Mouse (Mus musculus) hindbrain, embryonic 13.5 days (tissue): ENCODE results near the gene Col11a2. TPM values are rescaled to one million over a fixed set of nuclear protein-coding genes. Genes with fewer than 3 reads are reported as not detected.

Source experiments
- ATAC-seq: fragments of 200-750 bp; cut with Nextera tagmentation; 2 replicates; pipeline ENCODE4 v1.8.0; 2017; ENCODE audit warnings: moderate TSS enrichment; ENCODE audit not compliant: low FRiP score
- H3K27ac ChIP-seq: fragments of 300-500 bp; sonication (generic); 2 replicates; pipeline ENCODE4 v1.5.1; 2015; ENCODE audit warnings: inconsistent platforms, mild to moderate bottlenecking, moderate library complexity
- H3K27me3 ChIP-seq: fragments of 300-500 bp; sonication (generic); 2 replicates; pipeline ENCODE4 v1.6.1; 2015; ENCODE audit warnings: mild to moderate bottlenecking, inconsistent platforms
- H3K36me3 ChIP-seq: fragments of 300-500 bp; sonication (generic); 2 replicates; pipeline ENCODE4 v1.6.1; 2015; ENCODE audit warnings: mild to moderate bottlenecking, inconsistent platforms
- H3K4me1 ChIP-seq: fragments of 300-500 bp; sonication (generic); replicated peaks from 2 replicates; pipeline ENCODE4 v1.6.1; 2015; ENCODE audit warnings: inconsistent platforms
- H3K4me2 ChIP-seq: fragments of 300-500 bp; sonication (generic); 2 replicates; pipeline ENCODE4 v1.6.1; 2015; ENCODE audit warnings: inconsistent platforms, mild to moderate bottlenecking, moderate library complexity
- H3K4me3 ChIP-seq: fragments of 300-500 bp; sonication (generic); 2 replicates; pipeline ENCODE4 v1.5.1; 2015; ENCODE audit warnings: mild to moderate bottlenecking, inconsistent platforms
- H3K9ac ChIP-seq: fragments of 300-500 bp; sonication (generic); 2 replicates; pipeline ENCODE4 v1.6.1; 2015; ENCODE audit warnings: mild to moderate bottlenecking, inconsistent platforms
- H3K9me3 ChIP-seq: fragments of 300-500 bp; sonication (generic); 2 replicates; pipeline ENCODE4 v1.6.1; 2016; ENCODE audit warnings: inconsistent platforms
- WGBS: fragments of 180-500 bp; shearing (Covaris S2); methylation state at CpG from one replicate; pipeline ENCODE4 v1.1.7; 2015; 5-methylcytosine and 5-hydroxymethylcytosine counted together
- polyA plus RNA-seq: library from polyadenylated mRNA; unstranded; fragments of >200 nt; fragmentation: Nextera tagmentation; extraction: Ambion mirVana; gene quantifications from 2 replicates; pipeline ENCODE4 v1.2.1, GENCODE M21; 2015

The Col11a2 gene
- polyA plus RNA-seq, 1 experiment from 2014 or later, result 3.2 TPM

- H3K27ac ChIP-seq, result no peak overlapping the region
- H3K27me3 ChIP-seq, result peaks cover 12% of the 10 kb centered on the region; the same call in 1 of the 2 replicates
- no peak for ATAC-seq
- 83% methylated on average over 10 of the region's 10 CpGs for WGBS
- H3K9ac ChIP-seq, result no peak overlapping the region
- no peak overlapping the region for H3K4me2 ChIP-seq
- H3K4me3 ChIP-seq, result no peak overlapping the region
- H3K4me1 ChIP-seq, result peaks cover 57% of the 10 kb centered on the region
- peaks cover 43% of the 10 kb centered on the region for H3K36me3 ChIP-seq
- H3K9me3 ChIP-seq, result no peaks in the 10 kb centered on the region
These were observed 2.6 kb upstream of the Col11a2 start for GRCm38 (mm10) chr17:34036647-34037046.

- H3K4me1 ChIP-seq, result peaks cover 62% of the 10 kb centered on the region
- H3K9ac ChIP-seq, result no peak overlapping the region
- H3K9me3 ChIP-seq, result no peaks in the 10 kb centered on the region
- peaks cover 12% of the 10 kb centered on the region; the same call in 1 of the 2 replicates for H3K27me3 ChIP-seq
- no peak overlapping the region for H3K4me3 ChIP-seq
- 91% methylated on average over 7 of the region's 7 CpGs for WGBS
- no peak overlapping the region for H3K27ac ChIP-seq
- ATAC-seq, result no peak
- peaks cover 43% of the 10 kb centered on the region for H3K36me3 ChIP-seq
- H3K4me2 ChIP-seq, result no peak overlapping the region
These were observed 2.0 kb upstream of the Col11a2 start for GRCm38 (mm10) chr17:34037241-34037640.

- peak overlapping the region; percentile 54 for H3K4me2 ChIP-seq
- no peaks in the 10 kb centered on the region for H3K9me3 ChIP-seq
- peaks cover 12% of the 10 kb centered on the region; the same call in 1 of the 2 replicates for H3K27me3 ChIP-seq
- H3K36me3 ChIP-seq, result peaks cover 43% of the 10 kb centered on the region
- 11% methylated on average over 20 of the region's 21 CpGs for WGBS
- 0 out of 2 replicates have a peak overlapping the region, but pooled peaks have one; percentile 1 for H3K27ac ChIP-seq
- peak overlapping the region; percentile 29 for H3K4me3 ChIP-seq
- H3K9ac ChIP-seq, result peak overlapping the region; percentile 68
- peaks cover 50% of the 10 kb centered on the region for H3K4me1 ChIP-seq
- peak; percentile 22; the same call in 1 of the 2 replicates for ATAC-seq
These were observed 797 bp upstream of the Col11a2 start for GRCm38 (mm10) chr17:34038440-34038839.

- Histone ChIP-seq H3K27ac (no peak overlapping the region), H3K36me3 (peaks cover 34% of the 10 kb centered on the region), H3K4me2 (peak overlapping the region; percentile 54), H3K27me3 (peaks cover 12% of the 10 kb centered on the region; the same call in 1 of the 2 replicates), H3K9ac (peak overlapping the region; percentile 68), H3K9me3 (no peaks in the 10 kb centered on the region), H3K4me1 (peaks cover 44% of the 10 kb centered on the region), H3K4me3 (peak overlapping the region; percentile 29)
- WGBS, result 24% methylated on average over 16 of the region's 17 CpGs
- no peak; the same call in 1 of the 2 replicates for ATAC-seq
These were observed 569 bp downstream of the Col11a2 start for GRCm38 (mm10) chr17:34039562-34040450.

- no peak overlapping the region for H3K27ac ChIP-seq
- no peak for ATAC-seq
- peaks cover 12% of the 10 kb centered on the region; the same call in 1 of the 2 replicates for H3K9me3 ChIP-seq
- no peak overlapping the region for H3K9ac ChIP-seq
- no peak overlapping the region for H3K4me2 ChIP-seq
- peaks cover 12% of the 10 kb centered on the region for H3K4me1 ChIP-seq
- no peak overlapping the region for H3K4me3 ChIP-seq
- H3K27me3 ChIP-seq, result 0 out of 2 replicates have a peak, but pooled peaks cover 4% of the 10 kb centered on the region
- H3K36me3 ChIP-seq, result peaks cover 14% of the 10 kb centered on the region
- whole genome bisulfite sequencing, result 84% methylated on average over 14 of the region's 14 CpGs
These were observed 6.7 kb downstream of the Col11a2 start for GRCm38 (mm10) chr17:34045941-34046340.

GRCm38 (mm10) chr17:34047404-34048050 lies 8.3 kb downstream of the Col11a2 start:
- WGBS, result 94% methylated on average over 5 of the region's 5 CpGs
- no peak for ATAC-seq

GRCm38 (mm10) chr17:34057224-34057623 lies 18.0 kb downstream of the Col11a2 start:
- Histone ChIP-seq H3K9me3 (no peaks in the 10 kb centered on the region), H3K36me3 (peaks cover 39% of the 10 kb centered on the region), H3K4me3 (no peak overlapping the region), H3K27ac (no peak overlapping the region), H3K4me2 (no peak overlapping the region), H3K9ac (no peak overlapping the region), H3K4me1 (no peaks in the 10 kb centered on the region), H3K27me3 (no peaks in the 10 kb centered on the region)
- ATAC-seq, result no peak
- 79% methylated on average over 7 of the region's 7 CpGs for WGBS

More at GRCm38 (mm10) chr17:34047404-34048050, 8.3 kb downstream of the Col11a2 start:
- Histone ChIP-seq H3K9me3 (peaks cover 12% of the 10 kb centered on the region; the same call in 1 of the 2 replicates), H3K4me1 (no peaks in the 10 kb centered on the region), H3K36me3 (peaks cover 26% of the 10 kb centered on the region), H3K4me2 (no peak overlapping the region), H3K4me3 (no peak overlapping the region), H3K27ac (no peak overlapping the region), H3K9ac (no peak overlapping the region), H3K27me3 (no peaks in the 10 kb centered on the region)

GRCm38 (mm10) chr17:34068864-34069263 lies 29.6 kb downstream of the Col11a2 start:
- Histone ChIP-seq H3K9ac (no peak overlapping the region), H3K9me3 (no peaks in the 10 kb centered on the region), H3K36me3 (peaks cover 17% of the 10 kb centered on the region; the same call in 1 of the 2 replicates), H3K27me3 (no peaks in the 10 kb centered on the region), H3K27ac (no peak overlapping the region), H3K4me2 (no peak overlapping the region), H3K4me3 (no peak overlapping the region), H3K4me1 (no peaks in the 10 kb centered on the region)
- 47% methylated on average over 3 of the region's 3 CpGs for WGBS
- ATAC-seq, result no peak

GRCm38 (mm10) chr17:34072091-34072490 lies 32.9 kb downstream of the Col11a2 start:
- 80% methylated on average over 5 of the region's 5 CpGs for WGBS
- Histone ChIP-seq H3K36me3 (no peaks in the 10 kb centered on the region), H3K4me1 (no peaks in the 10 kb centered on the region; the same call in 1 of the 2 replicates), H3K27ac (no peak overlapping the region), H3K9me3 (no peaks in the 10 kb centered on the region), H3K4me2 (no peak overlapping the region), H3K4me3 (no peak overlapping the region), H3K9ac (no peak overlapping the region; the same call in 1 of the 2 replicates), H3K27me3 (peaks cover 14% of the 10 kb centered on the region)
- ATAC-seq, result no peak

- Histone ChIP-seq H3K4me1 (no peaks in the 10 kb centered on the region; the same call in 1 of the 2 replicates), H3K4me3 (no peak overlapping the region), H3K27ac (no peak overlapping the region), H3K36me3 (no peaks in the 10 kb centered on the region), H3K9ac (no peak overlapping the region), H3K9me3 (no peaks in the 10 kb centered on the region), H3K27me3 (peaks cover 18% of the 10 kb centered on the region), H3K4me2 (no peak overlapping the region)
- 42% methylated on average over 7 of the region's 7 CpGs for WGBS
- no peak for ATAC-seq
These were observed 36.0 kb downstream of the Col11a2 start for GRCm38 (mm10) chr17:34075271-34075670.

GRCm38 (mm10) chr17:34077549-34077948 lies 38.3 kb downstream of the Col11a2 start:
- Histone ChIP-seq H3K9ac (no peak overlapping the region), H3K36me3 (no peaks in the 10 kb centered on the region), H3K4me2 (no peak overlapping the region), H3K27ac (no peak overlapping the region), H3K4me3 (no peak overlapping the region), H3K4me1 (no peaks in the 10 kb centered on the region; the same call in 1 of the 2 replicates), H3K27me3 (peaks cover 18% of the 10 kb centered on the region), H3K9me3 (no peaks in the 10 kb centered on the region)
- no peak for ATAC-seq
- 1% methylated on average over 9 of the region's 9 CpGs for WGBS

GRCm38 (mm10) chr17:34078148-34078547 lies 38.9 kb downstream of the Col11a2 start:
- Histone ChIP-seq H3K27me3 (peaks cover 18% of the 10 kb centered on the region), H3K36me3 (no peaks in the 10 kb centered on the region), H3K4me2 (no peak overlapping the region), H3K27ac (no peak overlapping the region), H3K9ac (no peak overlapping the region), H3K4me1 (peaks cover 4% of the 10 kb centered on the region), H3K9me3 (no peaks in the 10 kb centered on the region), H3K4me3 (no peak overlapping the region)
- 53% methylated on average over 4 of the region's 4 CpGs for WGBS
- no peak for ATAC-seq
